Mouse (Mus musculus) heart, adult 18-20 months (tissue): ENCODE measurements around the gene Apba2. TPM values are rescaled to one million over a fixed set of nuclear protein-coding genes. Genes with fewer than 3 reads are reported as not detected.

Source experiments
- total RNA-seq, 2 experiments: library from RNA; stranded (reverse); gene quantifications; 2 replicates each; pipeline ENCODE4 v1.2.3; 2021

Gene Apba2
- total RNA-seq, 2 experiments from 2014 or later, result 0.35 to 0.59 TPM

Other genes starting within 250 kb of the Apba2 start
- 10 to 100 TPM; 14.2 to 14.3 TPM for gene Mtmr10, start 214.1 kb upstream of the Apba2 start, total RNA-seq
- 10 to 100 TPM in 1 of 2 experiments, 1 to 10 TPM in 1; 8.9 to 10.1 TPM for gene Fan1, start 127.6 kb upstream of the Apba2 start, total RNA-seq
- 10 to 100 TPM; 11.9 to 13.5 TPM for gene Mphosph10, start 109.4 kb upstream of the Apba2 start, total RNA-seq
- gene Mcee, start 109.1 kb upstream of the Apba2 start, total RNA-seq, result 100 to 1,000 TPM; 169 to 199 TPM